Mouse (Mus musculus) CD4-positive naive resting alpha-beta T cell, adult 57 days (primary cell): Measurements from ENCODE around the gene Rbms3. TPM values are rescaled to one million over a fixed set of nuclear protein-coding genes. Genes with fewer than 3 reads are reported as not detected.

Experiments used
- total RNA-seq: library from RNA; stranded (reverse); gene quantifications from one replicate; pipeline ENCODE4 v1.2.4, GENCODE M21; 2023

Gene Rbms3
- 0.27 TPM for total RNA-seq

GRCm38 (mm10) chr9:117629771-117630170, at the start of gene Rbms3:
TSS of gene Rbms3 (minus strand) at chr9:117629913.

